Mouse (Mus musculus): ENCODE results near the gene Hao1. TPM values are rescaled to one million over a fixed set of nuclear protein-coding genes. Genes with fewer than 3 reads are reported as not detected.
A peak's percentile ranks its signal among the peaks of the same experiment; 100 is the strongest.

The Hao1 gene
- polyA plus RNA-seq (2012; ENCODE audit: insufficient read depth, low replicate concordance): not detected in 2 replicates

- no peaks in the 10 kb centered on the region for H3K27me3 ChIP-seq (replicated peaks)
- no peaks in the 10 kb centered on the region for H3K36me3 ChIP-seq (replicated peaks; ENCODE audit: low read length)
- TF ChIP-seq GATA1 (IDR thresholded peaks at IDR 0.05; ENCODE audit: borderline replicate concordance, low read length) (no peak), FLI1 (IDR thresholded peaks at IDR 0.05; ENCODE audit: low read length) (no peak)
- no peak within 1 kb of the TSS for H3K4me3 ChIP-seq (replicated peaks)
- no peaks in the 10 kb centered on the region for H3K4me1 ChIP-seq
- H3K9me3 ChIP-seq: no peaks in the 10 kb centered on the region
Measured at GRCm38 (mm10) chr2:134554221-134554727, at the start of gene Hao1. TSS of gene Hao1 (minus strand) at chr2:134554368.

GRCm38 (mm10) chr2:134591081-134591694 is 37.0 kb upstream of the Hao1 start:
- Histone ChIP-seq H3K27me3 (replicated peaks) (no peaks in the 10 kb centered on the region), H3K36me3 (replicated peaks; ENCODE audit: low read length) (peaks cover 29% of the 10 kb centered on the region), H3K4me1 (no peaks in the 10 kb centered on the region), H3K4me3 (replicated peaks) (no peak overlapping the region), H3K9me3 (no peaks in the 10 kb centered on the region)
- TF ChIP-seq GATA1 (IDR thresholded peaks at IDR 0.05; ENCODE audit: borderline replicate concordance, low read length) (no peak), FLI1 (IDR thresholded peaks at IDR 0.05; ENCODE audit: low read length) (no peak)

GRCm38 (mm10) chr2:134585243-134585642 is 31.1 kb upstream of the Hao1 start:
- no peaks in the 10 kb centered on the region for H3K4me1 ChIP-seq
- H3K27me3 ChIP-seq (replicated peaks): no peaks in the 10 kb centered on the region
- H3K4me3 ChIP-seq (replicated peaks): no peak overlapping the region
- H3K36me3 ChIP-seq (replicated peaks; ENCODE audit: low read length): no peaks in the 10 kb centered on the region
- TF ChIP-seq FLI1 (IDR thresholded peaks at IDR 0.05; ENCODE audit: low read length): no peak
- TF ChIP-seq GATA1 (IDR thresholded peaks at IDR 0.05; ENCODE audit: borderline replicate concordance, low read length): no peak
- H3K9me3 ChIP-seq: no peaks in the 10 kb centered on the region

- Histone ChIP-seq H3K36me3 (replicated peaks; ENCODE audit: low read length) (no peaks in the 10 kb centered on the region), H3K4me3 (replicated peaks) (no peak overlapping the region), H3K9me3 (peaks cover 14% of the 10 kb centered on the region), H3K27me3 (replicated peaks) (no peaks in the 10 kb centered on the region), H3K4me1 (no peaks in the 10 kb centered on the region)
- no peak for TF ChIP-seq FLI1 (IDR thresholded peaks at IDR 0.05; ENCODE audit: low read length)
- TF ChIP-seq GATA1 (IDR thresholded peaks at IDR 0.05; ENCODE audit: borderline replicate concordance, low read length): no peak
Measured at GRCm38 (mm10) chr2:134559422-134559821, 5.3 kb upstream of the Hao1 start.

GRCm38 (mm10) chr2:134552358-134552757 is 1.8 kb downstream of the Hao1 start:
- no peaks in the 10 kb centered on the region for H3K9me3 ChIP-seq
- H3K4me3 ChIP-seq (replicated peaks): no peak overlapping the region
- H3K4me1 ChIP-seq: no peaks in the 10 kb centered on the region
- no peaks in the 10 kb centered on the region for H3K36me3 ChIP-seq (replicated peaks; ENCODE audit: low read length)
- TF ChIP-seq FLI1 (IDR thresholded peaks at IDR 0.05; ENCODE audit: low read length) (no peak), GATA1 (IDR thresholded peaks at IDR 0.05; ENCODE audit: borderline replicate concordance, low read length) (no peak)
- no peaks in the 10 kb centered on the region for H3K27me3 ChIP-seq (replicated peaks)

GRCm38 (mm10) chr2:134549770-134550169 is 4.4 kb downstream of the Hao1 start:
- Histone ChIP-seq H3K9me3 (no peaks in the 10 kb centered on the region), H3K4me1 (peaks cover 12% of the 10 kb centered on the region), H3K36me3 (replicated peaks; ENCODE audit: low read length) (no peaks in the 10 kb centered on the region), H3K27me3 (replicated peaks) (no peaks in the 10 kb centered on the region), H3K4me3 (replicated peaks) (no peak overlapping the region)
- TF ChIP-seq FLI1 (IDR thresholded peaks at IDR 0.05; ENCODE audit: low read length) (no peak), GATA1 (IDR thresholded peaks at IDR 0.05; ENCODE audit: borderline replicate concordance, low read length) (no peak)

- peaks cover 31% of the 10 kb centered on the region for H3K4me1 ChIP-seq
- TF ChIP-seq FLI1 (IDR thresholded peaks at IDR 0.05; ENCODE audit: low read length): no peak
- no peak for TF ChIP-seq GATA1 (IDR thresholded peaks at IDR 0.05; ENCODE audit: borderline replicate concordance, low read length)
- H3K9me3 ChIP-seq: no peaks in the 10 kb centered on the region
- no peaks in the 10 kb centered on the region for H3K27me3 ChIP-seq (replicated peaks)
- no peaks in the 10 kb centered on the region for H3K36me3 ChIP-seq (replicated peaks; ENCODE audit: low read length)
- H3K4me3 ChIP-seq (replicated peaks): no peak overlapping the region
Measured at GRCm38 (mm10) chr2:134545116-134545515, 9.1 kb downstream of the Hao1 start.

GRCm38 (mm10) chr2:134544321-134545065 is 9.7 kb downstream of the Hao1 start:
- TF ChIP-seq FLI1 (IDR thresholded peaks at IDR 0.05; ENCODE audit: low read length) (no peak), GATA1 (IDR thresholded peaks at IDR 0.05; ENCODE audit: borderline replicate concordance, low read length) (no peak)
- Histone ChIP-seq H3K9me3 (no peaks in the 10 kb centered on the region), H3K27me3 (replicated peaks) (no peaks in the 10 kb centered on the region), H3K36me3 (replicated peaks; ENCODE audit: low read length) (no peaks in the 10 kb centered on the region), H3K4me1 (peaks cover 31% of the 10 kb centered on the region), H3K4me3 (replicated peaks) (no peak overlapping the region)

- Histone ChIP-seq H3K27me3 (replicated peaks) (no peaks in the 10 kb centered on the region), H3K36me3 (replicated peaks; ENCODE audit: low read length) (no peaks in the 10 kb centered on the region), H3K4me1 (peaks cover 31% of the 10 kb centered on the region), H3K4me3 (replicated peaks) (no peak overlapping the region), H3K9me3 (no peaks in the 10 kb centered on the region)
- TF ChIP-seq FLI1 (IDR thresholded peaks at IDR 0.05; ENCODE audit: low read length) (no peak), GATA1 (IDR thresholded peaks at IDR 0.05; ENCODE audit: borderline replicate concordance, low read length) (no peak)
Measured at GRCm38 (mm10) chr2:134543501-134543900, 10.7 kb downstream of the Hao1 start.

GRCm38 (mm10) chr2:134541019-134541418 is 13.1 kb downstream of the Hao1 start:
- no peaks in the 10 kb centered on the region for H3K9me3 ChIP-seq
- TF ChIP-seq FLI1 (IDR thresholded peaks at IDR 0.05; ENCODE audit: low read length) (no peak), GATA1 (IDR thresholded peaks at IDR 0.05; ENCODE audit: borderline replicate concordance, low read length) (no peak)

More at GRCm38 (mm10) chr2:134541019-134541418, 13.1 kb downstream of the Hao1 start:
- H3K27me3 ChIP-seq (replicated peaks): peaks cover 2% of the 10 kb centered on the region
- H3K4me3 ChIP-seq (replicated peaks): peak overlapping the region; percentile 82
- no peaks in the 10 kb centered on the region for H3K36me3 ChIP-seq (replicated peaks; ENCODE audit: low read length)
- peaks cover 31% of the 10 kb centered on the region for H3K4me1 ChIP-seq
